Mouse (Mus musculus) ES-CJ7 (cell line): ENCODE results near the gene Sdccag8.

Experiments
- DNase-seq: peaks from one replicate; pipeline ENCODE4 v3.0.0; 2011; ENCODE audit warnings: low read depth, low spot score

The Sdccag8 gene

GRCm38 (mm10) chr1:177046963-177047362, 232.5 kb downstream of the Sdccag8 start:
- DNase-seq = no peak

GRCm38 (mm10) chr1:177048773-177049172, 234.3 kb downstream of the Sdccag8 start:
- no peak for DNase-seq

- no peak for DNase-seq
Observed at GRCm38 (mm10) chr1:177051366-177051963, 237.0 kb downstream of the Sdccag8 start.

- DNase-seq = no peak
Observed at GRCm38 (mm10) chr1:177054891-177055290, 240.4 kb downstream of the Sdccag8 start.

- no peak for DNase-seq
Observed at GRCm38 (mm10) chr1:177061761-177062160, 247.3 kb downstream of the Sdccag8 start.

GRCm38 (mm10) chr1:177065732-177066131, 251.3 kb downstream of the Sdccag8 start:
- no peak for DNase-seq

GRCm38 (mm10) chr1:177067123-177067646, 252.7 kb downstream of the Sdccag8 start:
- no peak for DNase-seq

- DNase-seq = no peak
Observed at GRCm38 (mm10) chr1:177069161-177069560, 254.7 kb downstream of the Sdccag8 start.
